Mouse (Mus musculus) colon, adult 2 months (tissue): ENCODE measurements around the gene Slc29a1. TPM values are rescaled to one million over a fixed set of nuclear protein-coding genes. Genes with fewer than 3 reads are reported as not detected.

Experiments
- polyA plus RNA-seq: library from polyadenylated mRNA; depleted of rRNA; stranded (reverse); fragments of >200 nt; gene quantifications from 2 replicates; pipeline ENCODE4 v1.2.3, GENCODE M21; 2012; rRNA removed

Slc29a1 gene
- 89.4 and 90.9 TPM in 2 replicates for polyA plus RNA-seq

DNA sequence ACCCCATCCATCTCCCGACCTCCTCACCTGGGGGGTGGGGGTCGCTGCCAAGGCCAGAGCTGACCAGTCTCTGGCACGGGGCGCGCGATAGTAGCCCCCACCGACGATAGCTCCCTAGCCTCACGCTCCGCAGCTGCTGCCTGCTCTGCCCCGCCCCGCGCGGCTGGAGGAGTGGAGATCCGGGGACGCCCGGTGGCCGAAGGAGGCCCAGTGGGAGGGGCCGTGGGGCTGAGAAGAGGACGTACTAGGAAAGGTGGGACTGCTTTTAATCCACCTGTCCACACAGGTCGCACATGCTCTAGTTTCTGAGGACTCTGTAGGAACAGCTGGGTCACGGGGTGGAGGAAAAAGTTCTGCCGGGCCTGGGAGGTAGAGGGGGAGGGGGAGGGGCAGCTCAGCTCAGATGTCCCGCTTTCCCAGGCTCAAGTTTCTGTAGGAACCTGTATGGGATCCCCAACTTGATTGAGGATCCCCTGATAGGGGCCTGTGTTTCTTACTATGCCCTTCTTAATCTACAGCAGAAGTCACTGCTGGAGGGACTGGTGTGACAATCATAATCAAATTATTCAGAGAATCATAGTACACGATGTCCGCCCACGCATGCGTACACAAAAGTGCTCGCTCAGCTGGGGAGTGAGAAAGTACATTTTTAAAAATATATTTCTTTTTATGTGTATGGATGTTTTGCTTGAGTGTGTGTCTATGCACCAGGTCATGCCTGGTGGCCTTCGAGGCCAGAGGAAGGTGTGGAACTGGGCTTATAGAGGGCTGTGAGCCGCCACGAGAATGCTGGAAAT is at the start of gene Slc29a1:
Slc29a1 (minus strand) TSS at position 161 of the 797 bp plus-strand sequence.

DNA sequence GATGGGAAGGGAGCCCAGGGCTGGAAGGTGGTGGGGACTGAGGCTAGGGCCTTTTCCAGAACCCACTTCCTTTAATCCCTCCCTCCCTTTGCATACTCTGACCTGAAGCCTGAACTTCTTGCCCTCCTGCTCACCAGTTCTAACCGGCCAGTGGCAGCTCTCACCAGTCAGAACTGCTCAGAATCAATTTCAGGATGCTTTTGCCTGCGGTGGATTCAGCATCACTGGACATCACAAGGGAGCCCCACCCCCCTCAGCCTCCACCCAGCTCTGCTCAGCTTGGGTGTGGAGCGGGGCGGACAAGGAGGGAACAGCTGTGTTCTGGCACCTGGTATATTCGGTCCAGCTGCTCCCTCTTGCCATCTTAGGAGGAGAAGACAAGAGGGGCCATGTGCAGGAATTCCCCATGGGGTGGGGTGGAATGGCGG is 2.5 kb upstream of the Slc29a1 start, which contains the start of gene Mymx:
Mymx (minus strand) TSS at position 226 of the 428 bp plus-strand sequence.

DNA sequence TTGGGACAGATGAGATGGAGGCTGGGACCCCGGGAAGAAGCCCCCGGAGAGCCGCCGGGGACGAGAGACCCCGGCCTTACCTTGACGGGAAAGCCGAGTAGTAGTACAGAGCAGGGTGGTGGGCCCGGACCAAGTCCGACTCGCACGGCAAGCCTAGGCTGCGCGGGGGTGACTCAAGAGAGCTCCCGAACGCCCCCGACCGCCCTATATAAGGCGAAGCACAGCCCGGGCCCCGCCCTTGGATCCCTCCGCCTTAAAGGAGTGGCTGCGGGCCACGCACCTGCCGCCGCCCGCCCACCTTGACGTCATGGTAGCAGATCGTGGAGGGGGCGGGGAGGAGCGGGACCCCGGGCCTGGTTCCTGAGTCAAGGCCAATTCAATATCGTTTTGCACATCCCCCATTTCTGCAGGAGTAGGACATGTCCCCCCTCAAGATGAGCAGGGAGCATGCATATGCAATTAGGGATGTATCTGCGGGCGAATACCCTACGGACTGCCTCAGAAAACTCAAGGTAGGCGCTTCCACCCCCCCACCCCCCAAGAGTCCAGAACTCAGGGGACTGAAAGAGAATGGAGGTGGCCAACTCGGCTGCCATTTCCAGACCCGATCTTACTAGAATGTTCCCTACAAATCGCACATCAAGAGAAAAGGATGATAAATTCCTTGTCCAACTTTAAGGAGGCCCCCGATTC is 26.2 kb downstream of the Slc29a1 start, which contains the start of gene Hsp90ab1:
Hsp90ab1 (minus strand) TSS at position 185 of the 693 bp plus-strand sequence.

DNA sequence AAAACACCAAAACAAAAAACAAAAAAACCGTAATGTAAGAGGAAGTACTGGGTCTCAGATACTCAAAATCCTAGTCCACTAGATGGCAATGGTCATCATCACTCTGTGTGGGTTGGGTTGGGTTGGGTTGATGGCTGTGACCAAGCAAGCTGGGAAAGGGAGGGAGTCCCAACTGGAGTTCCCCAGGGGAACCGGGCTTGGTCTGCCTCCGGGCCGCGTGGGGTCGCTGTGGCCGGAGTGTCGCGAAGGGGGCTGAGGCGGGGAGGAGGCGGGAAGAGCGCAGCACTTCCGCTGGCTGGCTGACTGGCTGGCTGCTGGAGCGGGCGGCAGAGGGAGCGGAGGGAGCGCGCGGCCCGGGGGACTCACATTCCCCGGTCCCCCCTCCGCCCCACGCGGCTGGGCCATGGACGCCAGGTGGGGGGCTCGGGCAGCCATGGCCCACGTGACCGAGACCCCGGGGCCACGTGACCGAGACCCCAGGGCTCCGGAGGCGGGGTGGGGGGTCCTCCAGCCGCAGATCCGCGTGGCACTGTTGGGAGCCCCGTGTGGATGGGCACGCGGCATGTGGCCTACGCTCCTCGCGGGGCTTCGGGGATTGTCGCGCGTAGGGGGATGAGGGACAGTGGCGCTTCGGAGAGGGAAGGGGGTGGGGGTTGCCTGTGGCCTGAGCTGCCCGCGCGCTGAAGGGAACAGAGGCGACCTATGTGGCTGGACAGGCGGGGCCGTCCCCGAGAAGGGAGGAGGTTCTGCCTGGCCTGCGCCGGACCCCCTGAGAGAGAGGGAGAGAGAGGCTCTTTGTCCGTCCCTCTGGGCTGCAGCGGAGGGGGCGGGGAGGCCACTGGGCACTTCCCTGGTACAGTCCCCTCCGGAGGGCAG is 35.5 kb downstream of the Slc29a1 start, which contains the start of gene Slc35b2:
Slc35b2 (plus strand) TSS at position 220 of the 876 bp plus-strand sequence.

DNA sequence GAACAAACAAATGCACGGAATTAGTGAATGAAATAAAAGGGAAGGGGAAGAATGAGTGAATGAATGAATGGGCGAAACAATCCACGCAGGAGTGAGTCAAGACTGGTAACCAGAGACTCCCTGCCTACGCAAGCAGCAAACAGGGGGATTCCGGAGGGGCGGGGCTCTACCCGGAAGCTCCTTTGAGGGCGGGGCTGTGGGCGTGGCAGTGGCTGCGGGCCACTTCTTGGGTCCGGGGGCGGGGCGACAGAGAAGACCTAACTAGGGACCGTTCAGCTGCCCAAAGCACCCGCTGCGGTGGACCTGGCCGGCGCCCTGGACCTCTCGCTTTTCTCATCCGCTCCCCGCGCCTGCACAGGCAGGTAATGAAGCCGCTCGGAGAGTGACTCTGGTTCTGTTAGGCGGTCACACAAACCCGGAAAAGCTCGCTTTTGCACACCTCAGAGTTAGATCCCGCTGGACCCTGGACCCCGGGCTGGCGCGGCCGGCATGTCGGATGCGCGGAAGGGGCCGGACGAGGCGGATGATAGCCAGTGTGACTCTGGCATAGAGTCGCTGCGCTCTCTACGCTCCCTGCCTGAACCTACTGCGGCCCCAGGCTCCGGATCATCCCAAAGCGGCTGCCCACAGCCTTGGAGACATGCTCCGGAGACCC is 43.8 kb downstream of the Slc29a1 start, which contains the start of gene Nfkbie:
Nfkbie (plus strand) TSS at position 252 of the 655 bp plus-strand sequence.

DNA sequence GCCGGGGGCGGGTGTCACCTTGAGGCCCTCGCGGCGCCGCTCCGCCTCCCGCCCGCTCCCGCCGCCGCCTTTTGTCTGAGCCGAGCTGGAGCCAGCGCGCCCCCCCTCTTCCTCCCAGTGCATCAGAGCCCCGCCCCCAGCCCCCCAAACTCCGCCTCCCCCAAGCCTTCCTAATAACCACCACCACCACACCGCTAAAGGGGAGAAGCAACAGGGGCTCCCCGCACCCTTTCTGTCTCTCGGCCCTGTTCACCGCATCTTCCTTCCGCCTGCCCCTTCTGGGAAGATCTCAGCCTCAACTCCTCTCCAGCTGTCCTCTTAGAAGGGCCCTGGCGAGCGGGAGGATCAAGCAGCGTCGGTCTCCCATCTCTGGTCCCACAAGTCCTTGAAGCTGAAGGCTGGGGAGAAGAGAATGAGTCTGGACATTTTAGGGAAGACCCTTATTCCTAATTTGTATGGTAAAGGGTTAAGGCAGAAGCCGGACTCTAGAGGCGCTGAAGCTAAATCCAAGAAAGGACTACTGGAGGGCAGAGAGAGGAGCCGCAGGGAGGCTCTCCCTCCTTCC is 49.7 kb downstream of the Slc29a1 start, which contains the start of gene Tmem151b:
Tmem151b (minus strand) TSS at position 61 of the 565 bp plus-strand sequence.

Other genes with a start within 250 kb of the Slc29a1 start
- 5.3 and 6.6 TPM in 2 replicates for gene Cdc5l, start 165.9 kb downstream of the Slc29a1 start, polyA plus RNA-seq
- 0.10 TPM in 1 of 2 replicates, not detected in the other for gene Spats1, start 124.2 kb downstream of the Slc29a1 start, polyA plus RNA-seq
- 22.8 and 27.8 TPM in 2 replicates for gene Aars2, start 92.8 kb downstream of the Slc29a1 start, polyA plus RNA-seq
- gene Tcte1, start 76.2 kb downstream of the Slc29a1 start, polyA plus RNA-seq = 0.05 and 0.07 TPM in 2 replicates
- 0.98 and 1.2 TPM in 2 replicates for gene Tmem151b, start 49.9 kb downstream of the Slc29a1 start, polyA plus RNA-seq
- 7.2 and 7.6 TPM in 2 replicates for gene Nfkbie, start 43.9 kb downstream of the Slc29a1 start, polyA plus RNA-seq
- gene Slc35b2, start 35.7 kb downstream of the Slc29a1 start, polyA plus RNA-seq = 248 and 269 TPM in 2 replicates
- 224 and 250 TPM in 2 replicates for gene Hsp90ab1, start 26.3 kb downstream of the Slc29a1 start, polyA plus RNA-seq
- gene Mymx, start 2.5 kb upstream of the Slc29a1 start, polyA plus RNA-seq = not detected in 2 replicates
- gene Capn11, start 59.7 kb upstream of the Slc29a1 start, polyA plus RNA-seq = not detected in 2 replicates
- 218 and 256 TPM in 2 replicates for gene Mrpl14, start 86.7 kb upstream of the Slc29a1 start, polyA plus RNA-seq
- gene Tmem63b, start 87.3 kb upstream of the Slc29a1 start, polyA plus RNA-seq = 120 and 148 TPM in 2 replicates
- not detected in 2 replicates for gene 1600014C23Rik, start 134.2 kb upstream of the Slc29a1 start, polyA plus RNA-seq